Mouse (Mus musculus) megakaryocyte, embryonic 14.5 days (primary cell): ENCODE measurements around the gene Papola. TPM values are rescaled to one million over a fixed set of nuclear protein-coding genes. Genes with fewer than 3 reads are reported as not detected.
A peak's percentile ranks its signal among the peaks of the same experiment; 100 is the strongest.

ENCODE experiments used
- H3K27me3 ChIP-seq: replicated peaks from 2 replicates; pipeline ENCODE3; 2012; ENCODE audit warnings: inconsistent platforms
- H3K36me3 ChIP-seq: replicated peaks from 2 replicates; pipeline ENCODE3; 2012; ENCODE audit warnings: low read length, inconsistent platforms, mixed read lengths
- H3K4me1 ChIP-seq: 2 replicates; pipeline ENCODE4 v1.6.1; 2012; ENCODE audit warnings: inconsistent platforms
- H3K4me3 ChIP-seq: replicated peaks from 2 replicates; pipeline ENCODE3; 2012; ENCODE audit warnings: moderate library complexity, mild to moderate bottlenecking, inconsistent platforms
- H3K9me3 ChIP-seq: 2 replicates; pipeline ENCODE4 v1.6.1; 2012; ENCODE audit warnings: inconsistent platforms
- FLI1 ChIP-seq: IDR thresholded peaks from 2 replicates; pipeline ENCODE4 v1.6.1; 2012; ENCODE audit warnings: low read length, inconsistent platforms, mixed read lengths
- GATA1 ChIP-seq: IDR thresholded peaks from 3 replicates; pipeline ENCODE4 v1.6.1; 2012; ENCODE audit warnings: mixed read lengths, low read length, inconsistent platforms, borderline replicate concordance
- polyA plus RNA-seq: library from polyadenylated mRNA; stranded (reverse); fragments of >175 nt; gene quantifications from 2 replicates; pipeline ENCODE4 v1.2.3, GENCODE M21; 2012; ENCODE audit warnings: low replicate concordance; ENCODE audit not compliant: insufficient read depth

The Papola gene
- polyA plus RNA-seq, 1 experiment = 73.1 TPM

DNA sequence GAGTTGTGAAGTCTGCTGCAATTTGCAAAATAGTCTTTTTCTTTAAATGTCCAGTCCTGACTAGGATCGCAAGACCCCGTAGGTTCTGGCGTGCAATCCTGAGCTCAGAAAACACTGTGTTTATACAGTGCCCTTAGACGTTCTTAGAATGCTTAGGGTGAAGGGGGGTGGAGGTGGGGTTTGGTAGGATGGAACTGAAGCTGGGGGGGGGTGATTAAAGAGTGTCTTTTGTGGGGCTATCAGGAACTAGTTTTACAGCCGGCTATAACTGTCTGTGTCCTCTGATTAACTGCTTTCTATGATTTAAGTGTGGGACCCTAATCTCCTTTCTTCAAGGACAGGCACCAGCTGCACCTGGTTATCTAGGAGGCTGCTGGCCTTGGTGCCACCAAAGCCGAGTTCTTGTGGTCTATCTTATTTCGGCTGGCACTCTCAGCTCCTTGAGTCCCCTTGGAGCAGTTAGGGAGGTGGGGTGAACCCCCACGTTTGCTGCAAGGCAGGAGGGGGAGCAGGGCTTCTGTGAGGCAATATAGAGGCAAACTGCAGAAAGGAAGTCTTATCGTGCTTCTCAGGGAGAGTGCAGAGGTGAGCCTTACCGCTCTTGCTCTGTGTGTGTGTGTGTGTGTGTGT lies 24.5 kb upstream of the Papola start:
- Histone ChIP-seq H3K4me1 (peaks cover 10% of the 10 kb centered on the region), H3K36me3 (no peaks in the 10 kb centered on the region), H3K27me3 (peaks cover 22% of the 10 kb centered on the region), H3K9me3 (peaks cover 12% of the 10 kb centered on the region), H3K4me3 (no peak overlapping the region)
- TF ChIP-seq FLI1 (no peak), GATA1 (no peak)

DNA sequence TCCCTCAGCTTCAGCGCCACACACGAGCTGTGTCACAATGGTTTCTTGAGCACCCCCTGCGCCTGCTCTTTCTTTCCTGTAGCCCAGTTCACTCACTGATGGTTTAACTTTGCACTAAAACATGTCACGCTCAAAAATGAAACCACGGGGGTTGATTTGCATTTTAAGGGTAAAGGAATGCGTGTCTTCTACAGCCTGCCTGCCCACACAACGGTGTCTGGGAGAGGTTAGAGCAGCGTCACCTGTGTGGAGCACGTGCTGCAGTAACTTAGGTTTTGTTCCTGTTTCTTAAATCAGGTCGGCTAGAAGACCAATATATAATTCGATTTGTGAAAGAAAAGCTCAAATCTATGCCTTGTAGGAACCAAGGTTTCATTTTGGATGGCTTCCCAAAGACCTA lies 23.3 kb upstream of the Papola start:
- Histone ChIP-seq H3K9me3 (peaks cover 9% of the 10 kb centered on the region), H3K27me3 (peaks cover 22% of the 10 kb centered on the region), H3K4me1 (peaks cover 10% of the 10 kb centered on the region), H3K4me3 (peak overlapping the region; percentile 70), H3K36me3 (no peaks in the 10 kb centered on the region)
- TF ChIP-seq FLI1 (no peak), GATA1 (no peak)

DNA sequence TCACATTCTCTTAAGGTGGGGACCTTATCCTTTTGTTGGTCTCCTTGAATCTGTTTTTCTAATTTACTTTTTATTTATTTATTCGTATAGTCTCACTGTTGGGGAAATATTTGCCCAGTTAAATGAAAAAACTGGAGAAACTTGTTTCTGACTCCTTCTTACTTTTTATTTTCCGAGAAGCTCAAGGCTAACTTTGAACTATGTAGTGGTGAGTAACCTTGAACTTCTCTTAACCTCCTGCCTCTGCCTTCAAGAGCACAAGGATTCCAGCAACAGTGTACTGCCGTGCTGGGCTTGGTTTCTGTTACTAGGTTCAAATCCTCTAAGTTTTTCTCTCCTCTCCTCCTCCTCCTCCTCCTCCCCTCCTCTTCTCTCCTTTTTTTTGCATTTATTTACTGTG lies 22.9 kb upstream of the Papola start:
- no peaks in the 10 kb centered on the region for H3K36me3 ChIP-seq
- TF ChIP-seq GATA1 (no peak), FLI1 (no peak)
- peaks cover 26% of the 10 kb centered on the region for H3K27me3 ChIP-seq
- peaks cover 5% of the 10 kb centered on the region; the same call in 1 of the 2 replicates for H3K9me3 ChIP-seq
- no peak overlapping the region for H3K4me3 ChIP-seq
- H3K4me1 ChIP-seq = peaks cover 10% of the 10 kb centered on the region

DNA sequence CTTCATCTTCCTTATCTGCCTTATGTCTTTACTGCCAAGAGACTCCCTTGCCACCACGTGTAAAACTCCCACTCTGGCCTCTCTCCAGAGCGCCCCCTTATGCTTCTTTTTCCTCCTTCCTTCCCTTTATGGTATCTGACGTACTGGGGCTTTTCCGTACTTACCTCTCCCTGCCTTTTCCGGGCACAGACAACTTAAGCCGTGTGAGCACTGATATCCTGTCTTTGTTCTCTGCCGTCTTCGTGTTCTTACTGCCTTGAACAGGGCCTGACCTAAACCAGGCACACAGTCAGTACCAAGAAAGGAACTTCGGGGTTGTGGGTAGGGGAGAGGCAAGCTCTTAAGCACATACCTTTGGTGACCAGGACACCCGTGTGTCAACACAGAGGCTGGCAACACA lies 14.8 kb upstream of the Papola start:
- H3K36me3 ChIP-seq = no peaks in the 10 kb centered on the region
- H3K4me1 ChIP-seq = no peaks in the 10 kb centered on the region
- TF ChIP-seq FLI1 (no peak), GATA1 (no peak)
- H3K27me3 ChIP-seq = peaks cover 22% of the 10 kb centered on the region
- peaks cover 40% of the 10 kb centered on the region for H3K9me3 ChIP-seq
- no peak overlapping the region for H3K4me3 ChIP-seq

DNA sequence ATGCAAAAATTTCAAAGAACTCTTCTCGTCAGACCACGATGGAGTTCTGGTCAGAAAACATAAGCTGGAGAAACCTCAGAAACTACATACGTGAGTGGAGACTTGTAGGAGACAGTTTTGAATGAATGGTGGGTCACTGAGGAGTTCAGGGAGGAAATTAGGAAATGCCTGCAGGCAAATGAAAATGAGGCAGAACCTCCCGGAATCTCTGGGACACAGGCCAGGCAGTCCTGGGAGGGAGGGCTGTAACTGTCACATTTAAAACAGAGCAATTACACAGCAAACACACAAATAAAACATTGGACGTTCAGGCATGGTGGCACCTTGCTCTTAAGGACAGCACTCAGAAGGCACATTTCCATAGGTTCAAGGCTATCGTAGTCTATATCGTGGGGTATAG lies 9.6 kb upstream of the Papola start:
- H3K4me1 ChIP-seq = no peaks in the 10 kb centered on the region
- H3K27me3 ChIP-seq = peaks cover 5% of the 10 kb centered on the region
- H3K9me3 ChIP-seq = peaks cover 31% of the 10 kb centered on the region
- no peak for TF ChIP-seq GATA1
- TF ChIP-seq FLI1 = no peak
- H3K4me3 ChIP-seq = no peak overlapping the region
- no peaks in the 10 kb centered on the region for H3K36me3 ChIP-seq

DNA sequence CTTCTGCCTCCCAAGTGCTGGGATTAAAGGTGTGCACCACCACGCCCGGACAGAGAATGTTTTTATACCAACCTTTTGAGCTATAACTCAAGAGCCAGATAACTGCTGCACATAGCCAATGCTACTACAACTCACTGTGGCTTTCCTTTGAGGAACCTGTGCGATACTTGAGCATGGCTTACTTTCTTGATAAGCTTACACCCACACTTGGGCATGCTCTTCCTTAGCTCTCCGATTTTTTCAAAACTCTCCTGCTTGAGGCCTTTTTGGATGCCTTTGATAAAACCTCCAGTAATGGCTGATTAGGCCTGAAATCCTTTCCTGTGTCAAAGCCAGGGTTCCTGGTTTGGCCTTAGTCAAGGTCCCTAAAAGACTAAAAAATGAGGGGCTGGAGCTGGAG lies 6.8 kb upstream of the Papola start:
- H3K4me1 ChIP-seq = peaks cover 3% of the 10 kb centered on the region; the same call in 1 of the 2 replicates
- no peaks in the 10 kb centered on the region for H3K36me3 ChIP-seq
- H3K9me3 ChIP-seq = peaks cover 13% of the 10 kb centered on the region
- peaks cover 1% of the 10 kb centered on the region for H3K27me3 ChIP-seq
- H3K4me3 ChIP-seq = no peak overlapping the region
- TF ChIP-seq FLI1 (no peak), GATA1 (no peak)

DNA sequence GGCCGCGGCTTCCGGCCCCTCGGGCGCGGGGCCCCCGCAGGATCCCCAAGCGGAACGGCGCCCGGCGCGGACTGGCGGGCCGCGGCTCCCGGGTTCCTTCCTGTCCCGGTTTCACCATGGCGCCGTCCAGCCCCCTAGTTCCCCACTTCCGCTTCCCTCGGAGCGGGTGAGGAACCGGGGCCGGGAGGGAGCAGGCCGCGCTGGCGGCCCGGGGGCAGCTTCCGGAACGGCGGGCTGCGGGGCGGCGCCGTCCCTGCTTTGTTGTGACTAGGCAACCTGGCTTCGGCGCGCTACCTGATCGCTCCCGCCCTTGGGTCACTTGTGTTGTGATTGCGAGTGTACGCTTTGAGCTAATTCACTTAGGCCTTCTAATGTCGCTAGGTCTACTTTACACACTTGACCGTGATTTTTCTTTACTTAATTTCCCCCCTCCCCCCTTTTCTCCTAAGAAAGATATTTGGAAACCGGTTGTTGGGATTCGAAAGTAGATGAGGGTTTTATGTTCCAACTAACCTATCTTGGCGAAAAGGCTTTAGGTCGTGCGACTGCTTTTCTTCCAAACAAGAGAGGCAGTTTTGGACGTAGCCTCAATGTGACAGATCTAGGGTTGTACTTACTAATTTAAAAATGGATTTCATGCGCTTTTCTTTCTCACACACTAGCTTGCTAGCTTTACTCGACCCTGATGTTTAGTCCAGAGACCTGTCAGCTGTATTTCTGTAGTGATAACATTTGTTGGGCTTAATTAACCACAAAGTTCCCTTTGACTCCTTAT lies 693 bp downstream of the Papola start:
- H3K9me3 ChIP-seq = no peaks in the 10 kb centered on the region
- H3K4me3 ChIP-seq = peak overlapping the region; percentile 96
- TF ChIP-seq GATA1 (no peak), FLI1 (no peak)
- peaks cover 10% of the 10 kb centered on the region for H3K36me3 ChIP-seq
- no peaks in the 10 kb centered on the region for H3K27me3 ChIP-seq
- H3K4me1 ChIP-seq = peaks cover 43% of the 10 kb centered on the region

DNA sequence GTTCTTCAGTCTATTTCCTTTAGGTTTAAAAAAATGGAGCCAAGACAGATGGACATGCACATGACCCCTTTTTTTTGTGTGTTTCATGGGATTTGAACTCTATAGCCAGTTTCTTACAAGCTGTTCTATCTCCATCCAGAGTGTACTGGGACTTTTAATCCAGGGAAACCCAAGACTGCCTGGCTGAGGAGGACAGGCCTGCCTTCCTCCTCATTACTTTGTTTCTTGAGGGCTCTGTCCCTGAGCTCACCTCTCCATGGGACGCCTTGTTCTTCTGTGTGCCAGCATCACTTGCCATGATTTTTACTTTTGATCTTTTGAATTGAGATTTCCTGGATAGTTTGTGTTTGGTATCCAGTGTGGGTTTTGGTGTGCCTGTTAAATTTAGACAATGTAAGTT lies 1.6 kb downstream of the Papola start:
- Histone ChIP-seq H3K36me3 (peaks cover 14% of the 10 kb centered on the region), H3K4me1 (peaks cover 49% of the 10 kb centered on the region), H3K27me3 (no peaks in the 10 kb centered on the region), H3K9me3 (no peaks in the 10 kb centered on the region), H3K4me3 (peak overlapping the region; percentile 96)
- no peak for TF ChIP-seq FLI1
- no peak for TF ChIP-seq GATA1

DNA sequence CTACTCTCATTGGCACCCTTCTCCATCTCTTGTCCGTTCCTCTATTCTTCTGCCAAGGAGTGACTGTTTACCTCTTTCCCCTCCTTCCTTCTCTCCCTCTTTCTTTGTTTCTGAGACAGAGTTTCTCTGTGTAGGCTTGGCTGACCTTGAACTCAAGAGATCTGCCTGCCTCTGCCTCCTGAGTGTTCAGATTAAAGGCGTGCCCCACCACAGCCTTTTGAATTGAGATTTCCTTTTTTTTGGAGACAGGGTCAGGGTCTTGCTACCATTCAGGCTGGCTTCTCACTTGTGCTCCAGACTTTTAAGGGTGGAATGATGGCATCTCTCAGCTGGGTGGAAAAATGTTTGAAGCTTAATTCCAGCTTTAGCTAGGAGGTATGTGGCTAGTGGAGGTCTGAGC lies 3.1 kb downstream of the Papola start:
- Histone ChIP-seq H3K4me1 (peaks cover 46% of the 10 kb centered on the region), H3K36me3 (peaks cover 16% of the 10 kb centered on the region), H3K27me3 (no peaks in the 10 kb centered on the region), H3K9me3 (no peaks in the 10 kb centered on the region), H3K4me3 (no peak overlapping the region)
- TF ChIP-seq FLI1 (no peak), GATA1 (no peak)

DNA sequence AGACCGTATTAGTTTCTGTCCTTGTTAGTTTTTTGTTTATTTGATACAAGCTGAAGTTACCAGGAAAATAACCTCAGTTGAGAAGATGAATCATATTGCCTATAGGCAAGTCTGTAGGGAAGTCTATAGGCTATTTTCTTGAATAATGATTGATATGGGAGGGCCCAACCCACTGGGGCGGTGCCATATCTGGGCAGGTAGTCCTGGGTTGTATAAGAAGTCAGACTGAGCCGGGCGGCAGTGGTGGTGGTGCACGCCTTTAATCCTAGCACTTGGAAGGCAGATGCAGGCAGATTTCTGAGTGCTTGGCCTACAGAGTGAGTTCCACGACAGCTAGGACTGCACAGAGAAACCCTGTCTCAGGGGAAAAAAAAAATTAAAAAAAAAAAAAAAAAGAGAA lies 5.4 kb downstream of the Papola start:
- no peak overlapping the region for H3K4me3 ChIP-seq
- H3K4me1 ChIP-seq = peaks cover 38% of the 10 kb centered on the region
- no peaks in the 10 kb centered on the region for H3K27me3 ChIP-seq
- no peak for TF ChIP-seq GATA1
- no peak for TF ChIP-seq FLI1
- no peaks in the 10 kb centered on the region for H3K9me3 ChIP-seq
- peaks cover 27% of the 10 kb centered on the region for H3K36me3 ChIP-seq

DNA sequence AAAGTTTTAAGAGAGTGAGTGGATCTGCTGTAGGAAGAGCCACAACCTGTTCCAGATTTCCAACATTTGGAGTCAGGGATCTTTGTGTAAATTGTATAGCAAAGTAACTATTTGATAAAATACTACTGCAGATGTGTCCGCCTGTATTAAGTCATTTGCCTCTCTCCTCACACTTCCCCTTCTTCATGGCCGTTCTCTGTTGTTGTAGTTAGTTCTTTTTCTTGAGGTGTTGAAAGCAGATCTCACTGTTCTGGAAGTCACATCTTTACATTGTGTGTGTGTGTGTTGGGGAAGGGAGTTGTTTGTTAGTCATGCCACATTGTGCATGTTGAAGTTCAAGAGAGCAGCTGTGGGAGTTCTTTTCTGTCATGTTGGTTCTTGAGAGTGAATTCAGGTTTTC lies 10.4 kb downstream of the Papola start:
- H3K36me3 ChIP-seq = peaks cover 41% of the 10 kb centered on the region
- TF ChIP-seq GATA1 (no peak), FLI1 (no peak)
- H3K9me3 ChIP-seq = no peaks in the 10 kb centered on the region
- H3K4me3 ChIP-seq = no peak overlapping the region
- peaks cover 26% of the 10 kb centered on the region; the same call in 1 of the 2 replicates for H3K4me1 ChIP-seq
- no peaks in the 10 kb centered on the region for H3K27me3 ChIP-seq
